Mouse (Mus musculus) liver, adult 2 months (tissue): Measurements from ENCODE around the gene Polr2c.

Experiments
- CTCF ChIP-seq: fragments of 200-500 bp; IDR thresholded peaks from 2 replicates; pipeline ENCODE4 v1.5.1; 2011; ENCODE audit warnings: low read depth, low read length, control low read depth
- POLR2A ChIP-seq: fragments of 200-500 bp; IDR thresholded peaks from 2 replicates; pipeline ENCODE4 v1.6.1; 2011; ENCODE audit warnings: low read length, control low read depth; ENCODE audit not compliant: insufficient read depth; ENCODE audit errors: extremely low read depth

- TF ChIP-seq CTCF (peak; percentile 91), POLR2A (no peak)
Observed at GRCm38 (mm10) chr8:94874358-94874757, 17.1 kb downstream of the Polr2c start.
